Mouse (Mus musculus) E14TG2a.4 (cell line): ENCODE results near the gene Zfp865.

Experiments used
- CTCF ChIP-seq: conservative IDR thresholded peaks from 2 replicates; pipeline ENCODE4 v1.5.1; 2014; ENCODE audit warnings: low read length
- NANOG ChIP-seq: IDR thresholded peaks from 2 replicates; pipeline ENCODE4 v1.6.1; 2014; ENCODE audit warnings: borderline replicate concordance, low read length, mixed read lengths

DNA sequence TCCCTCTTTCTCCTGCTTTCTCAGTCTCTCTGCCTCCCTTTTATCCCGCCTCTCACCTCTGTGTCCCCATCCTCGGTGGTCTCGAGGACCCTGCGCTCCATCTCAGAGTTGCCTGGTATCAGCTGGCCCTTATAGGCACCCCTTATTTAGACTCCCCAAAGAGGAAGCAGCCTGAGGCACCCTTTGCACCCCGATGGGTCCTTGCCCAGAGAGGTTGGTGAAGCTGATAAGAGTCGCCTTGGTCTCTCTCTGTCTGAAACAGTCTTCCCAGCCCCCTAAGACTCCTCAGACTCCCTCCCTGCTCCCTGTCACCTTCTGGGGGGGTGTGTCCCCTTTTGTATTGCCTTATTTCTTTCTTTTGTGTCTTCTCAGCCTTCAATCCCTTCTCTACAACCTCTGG lies 49.1 kb upstream of the Zfp865 start, which contains the start of gene Sbk3:
- no peak for TF ChIP-seq CTCF
- no peak for TF ChIP-seq NANOG
